Mouse (Mus musculus) C2C12 (cell line): ENCODE measurements around the gene Kcnmb4.

Experiments
- CTCF ChIP-seq: IDR thresholded peaks from one replicate; pipeline ENCODE4 v1.5.1; 2011; ENCODE audit not compliant: control insufficient read depth, insufficient read depth, insufficient read length
- USF1 ChIP-seq: IDR thresholded peaks from one replicate; pipeline ENCODE4 v1.6.1; 2011; ENCODE audit warnings: low read depth, mild to moderate bottlenecking, control low read depth, moderate library complexity

DNA sequence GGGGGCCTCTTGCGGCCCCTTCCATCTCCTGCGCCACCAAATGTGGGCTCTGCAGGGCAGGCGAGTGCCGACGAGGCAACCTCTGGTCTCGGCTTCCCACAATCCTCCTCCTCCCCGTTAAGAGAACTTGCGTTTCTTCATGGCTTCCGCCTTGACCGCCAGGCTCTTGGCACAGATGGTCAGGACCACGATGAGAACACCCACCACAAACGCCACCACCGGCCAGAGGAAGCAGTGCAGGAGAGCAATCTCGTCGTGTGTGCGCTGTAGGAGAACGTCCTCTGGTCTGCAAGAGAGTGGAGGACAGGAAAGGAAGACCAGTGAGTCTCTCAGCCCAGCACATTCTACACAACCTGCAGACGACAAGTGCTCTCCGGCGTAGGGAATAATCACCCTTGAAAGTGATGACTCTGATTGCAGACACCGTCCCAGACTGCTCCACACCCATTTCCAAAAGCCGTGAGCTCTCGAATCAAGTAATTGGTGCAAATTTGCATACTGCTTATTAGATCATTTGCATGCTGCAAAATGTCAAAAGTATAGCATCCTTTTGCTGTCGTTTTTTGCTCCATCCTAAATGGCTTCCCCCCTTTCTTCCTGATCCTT is 55.5 kb downstream of the Kcnmb4 start:
- TF ChIP-seq CTCF = no peak
- TF ChIP-seq USF1 = no peak
